Mouse (Mus musculus) left cerebral cortex, adult 9 months (tissue): ENCODE data around the gene Gm20870.
"Not testable (repeated sequence)": the region's sequence is repeated elsewhere in the genome, so short reads cannot be mapped to it uniquely, and the experiment has no call there.

Experiments
- DNase-seq, 2 experiments: peaks; one replicate each; pipeline ENCODE4 v3.0.0; 2022; ENCODE audit warnings: low spot score in 2 of 2

Gene Gm20870

GRCm38 (mm10) chrY:71691743-71692142 lies at the start of gene Gm20870:
Gm20870 (plus strand) TSS chrY:71692043.
- not testable (repeated sequence) for DNase-seq
